Mouse (Mus musculus) spleen, postnatal 36 days (tissue): ENCODE results near the gene Ism2.
"Not testable (repeated sequence)": the region's sequence is repeated elsewhere in the genome, so short reads cannot be mapped to it uniquely, and the experiment has no call there.

Experiments used
- DNase-seq, 2 experiments: peaks; one replicate each; pipeline ENCODE4 v3.0.0; 2022; ENCODE audit warnings: low spot score in 2 of 2, mixed read lengths in 1 of 2

Gene Ism2

GRCm38 (mm10) chr12:87299657-87300440 is at the start of gene Ism2:
TSS of gene Ism2 (minus strand) at chr12:87299705.
- DNase-seq, result no peak

GRCm38 (mm10) chr12:87348029-87348428 is 48.5 kb upstream of the Ism2 start:
- no peak for DNase-seq

- DNase-seq, result no peak
These were observed 48.0 kb upstream of the Ism2 start for GRCm38 (mm10) chr12:87347511-87347910.

- no peak for DNase-seq
These were observed 43.6 kb upstream of the Ism2 start for GRCm38 (mm10) chr12:87343084-87343605.

GRCm38 (mm10) chr12:87338082-87338481 is 38.6 kb upstream of the Ism2 start:
- no peak for DNase-seq

- no peak for DNase-seq
These were observed 35.4 kb upstream of the Ism2 start for GRCm38 (mm10) chr12:87334886-87335285.

GRCm38 (mm10) chr12:87333794-87334193 is 34.3 kb upstream of the Ism2 start:
- DNase-seq, result no peak

- DNase-seq, result no peak
These were observed 33.0 kb upstream of the Ism2 start for GRCm38 (mm10) chr12:87332511-87332910.

- no peak for DNase-seq
These were observed 32.4 kb upstream of the Ism2 start for GRCm38 (mm10) chr12:87331908-87332307.

GRCm38 (mm10) chr12:87331053-87331456 is 31.6 kb upstream of the Ism2 start:
- DNase-seq, result no peak

GRCm38 (mm10) chr12:87330213-87330612 is 30.7 kb upstream of the Ism2 start:
- DNase-seq, result no peak

GRCm38 (mm10) chr12:87328025-87328424 is 28.5 kb upstream of the Ism2 start:
- DNase-seq, result no peak

- no peak for DNase-seq
These were observed 28.1 kb upstream of the Ism2 start for GRCm38 (mm10) chr12:87327610-87328009.

GRCm38 (mm10) chr12:87325452-87325851 is 25.9 kb upstream of the Ism2 start:
- DNase-seq, result no peak

GRCm38 (mm10) chr12:87319229-87319628 is 19.7 kb upstream of the Ism2 start:
- DNase-seq, result no peak

- no peak for DNase-seq
These were observed 18.4 kb upstream of the Ism2 start for GRCm38 (mm10) chr12:87317951-87318350.

- DNase-seq, result no peak
These were observed 13.6 kb upstream of the Ism2 start for GRCm38 (mm10) chr12:87313098-87313497.

GRCm38 (mm10) chr12:87306584-87306844 is 7.0 kb upstream of the Ism2 start:
- not testable (repeated sequence) for DNase-seq

- DNase-seq, result no peak
These were observed 6.5 kb upstream of the Ism2 start for GRCm38 (mm10) chr12:87305767-87306583.

GRCm38 (mm10) chr12:87301189-87301588 is 1.7 kb upstream of the Ism2 start:
- DNase-seq, result no peak

GRCm38 (mm10) chr12:87300441-87300690 is 861 bp upstream of the Ism2 start:
- DNase-seq, result no peak

GRCm38 (mm10) chr12:87299037-87299656 is 358 bp downstream of the Ism2 start:
- no peak for DNase-seq

GRCm38 (mm10) chr12:87293934-87294333 is 5.6 kb downstream of the Ism2 start:
- no peak for DNase-seq
